Mouse (Mus musculus) lung, postnatal 0 days (tissue): ENCODE data around the gene Nubpl. TPM values are rescaled to one million over a fixed set of nuclear protein-coding genes. Genes with fewer than 3 reads are reported as not detected.

Experiments
- ATAC-seq: fragments of 200-750 bp; cut with Nextera tagmentation; 2 replicates; pipeline ENCODE4 v1.8.0; 2017; ENCODE audit warnings: moderate library complexity
- DNase-seq: peaks from one replicate; pipeline ENCODE4 v3.0.0-alpha.2; 2016; ENCODE audit warnings: low spot score
- H3K27ac ChIP-seq: fragments of 300-500 bp; sonication (generic); 2 replicates; pipeline ENCODE4 v1.5.1; 2014; ENCODE audit warnings: antibody characterized with exemption, mild to moderate bottlenecking, low read length, mixed read lengths
- H3K27me3 ChIP-seq: fragments of 300-500 bp; sonication (generic); replicated peaks from 2 replicates; pipeline ENCODE4 v1.6.1; 2014; ENCODE audit warnings: low read length, mixed read lengths; ENCODE audit not compliant: insufficient read depth
- H3K36me3 ChIP-seq: fragments of 300-500 bp; sonication (generic); 2 replicates; pipeline ENCODE4 v1.6.1; 2014; ENCODE audit warnings: low read length, mixed read lengths; ENCODE audit not compliant: insufficient read depth
- H3K4me1 ChIP-seq: fragments of 300-500 bp; sonication (generic); 2 replicates; pipeline ENCODE4 v1.6.1; 2014; ENCODE audit warnings: antibody characterized with exemption, low read depth, low read length, mixed read lengths; ENCODE audit not compliant: insufficient read depth
- H3K4me2 ChIP-seq: fragments of 300-500 bp; sonication (generic); replicated peaks from 2 replicates; pipeline ENCODE4 v1.6.1; 2014; ENCODE audit warnings: low read depth, mild to moderate bottlenecking, low read length, moderate library complexity, mixed read lengths
- H3K4me3 ChIP-seq: fragments of 300-500 bp; sonication (generic); 2 replicates; pipeline ENCODE4 v1.5.1; 2014; ENCODE audit warnings: low read depth, low read length
- H3K9ac ChIP-seq: fragments of 300-500 bp; sonication (generic); replicated peaks from 2 replicates; pipeline ENCODE4 v1.6.1; 2014; ENCODE audit warnings: low read depth, mild to moderate bottlenecking
- H3K9me3 ChIP-seq: fragments of 300-500 bp; sonication (generic); 2 replicates; pipeline ENCODE4 v1.6.1; 2016; ENCODE audit warnings: low read length, mixed read lengths
- CTCF ChIP-seq: IDR thresholded peaks from 2 replicates; pipeline ENCODE4 v1.5.1; 2016; ENCODE audit warnings: antibody characterized with exemption, mild to moderate bottlenecking
- EP300 ChIP-seq: IDR thresholded peaks from 2 replicates; pipeline ENCODE4 v1.6.1; 2016; ENCODE audit warnings: antibody characterized with exemption, mild to moderate bottlenecking, control low read depth
- WGBS: fragments of 180-500 bp; shearing (Covaris S2); extraction: QIAGEN DNeasy Blood & Tissue Kit; methylation state at CpG from one replicate; pipeline ENCODE4 v1.1.7; 2014; 5-methylcytosine and 5-hydroxymethylcytosine counted together
- polyA plus RNA-seq: library from polyadenylated mRNA; unstranded; fragments of >200 nt; fragmentation: Nextera tagmentation; extraction: Ambion mirVana; gene quantifications from 2 replicates; pipeline ENCODE4 v1.2.1, GENCODE M21; 2015

The Nubpl gene
- polyA plus RNA-seq, 1 experiment from 2014 or later = 6.8 TPM

GRCm38 (mm10) chr12:52302961-52303360 is 205.4 kb downstream of the Nubpl start:
- Histone ChIP-seq H3K9ac (no peak overlapping the region), H3K4me3 (no peak overlapping the region), H3K9me3 (no peaks in the 10 kb centered on the region), H3K4me1 (no peaks in the 10 kb centered on the region), H3K4me2 (no peak overlapping the region), H3K27me3 (no peaks in the 10 kb centered on the region), H3K36me3 (no peaks in the 10 kb centered on the region), H3K27ac (no peak overlapping the region)
- DNase-seq (no peak), ATAC-seq (no peak)
- WGBS = 75% methylated on average over 2 of the region's 2 CpGs
- TF ChIP-seq CTCF = no peak
- TF ChIP-seq EP300 = no peak

- Histone ChIP-seq H3K4me2 (no peak overlapping the region), H3K9ac (no peak overlapping the region), H3K9me3 (no peaks in the 10 kb centered on the region), H3K4me1 (no peaks in the 10 kb centered on the region), H3K27me3 (no peaks in the 10 kb centered on the region), H3K4me3 (no peak overlapping the region), H3K27ac (no peak overlapping the region), H3K36me3 (no peaks in the 10 kb centered on the region)
- peak; percentile 65 for ATAC-seq
- WGBS = 43% methylated on average over 7 of the region's 7 CpGs
- DNase-seq = peak; percentile 45
- TF ChIP-seq EP300 (no peak), CTCF (peak; percentile 48)
Measured at GRCm38 (mm10) chr12:52306348-52306747, 208.8 kb downstream of the Nubpl start.

GRCm38 (mm10) chr12:52307331-52307982 is 209.9 kb downstream of the Nubpl start:
- H3K4me3 ChIP-seq = no peak overlapping the region
- H3K4me2 ChIP-seq = no peak overlapping the region
- H3K27ac ChIP-seq = no peak overlapping the region
- H3K4me1 ChIP-seq = no peaks in the 10 kb centered on the region
- H3K9ac ChIP-seq = no peak overlapping the region
- 55% methylated on average over 10 of the region's 10 CpGs for WGBS
- DNase-seq = peak; percentile 17
- ATAC-seq = 0 out of 2 replicates have a peak, but pooled peaks have one; percentile 8
- H3K9me3 ChIP-seq = no peaks in the 10 kb centered on the region
- H3K27me3 ChIP-seq = no peaks in the 10 kb centered on the region
- no peaks in the 10 kb centered on the region for H3K36me3 ChIP-seq
- no peak for TF ChIP-seq CTCF
- no peak for TF ChIP-seq EP300

- ATAC-seq = no peak
- no peaks in the 10 kb centered on the region for H3K36me3 ChIP-seq
- no peak overlapping the region for H3K27ac ChIP-seq
- H3K4me2 ChIP-seq = no peak overlapping the region
- H3K27me3 ChIP-seq = no peaks in the 10 kb centered on the region
- no peaks in the 10 kb centered on the region for H3K9me3 ChIP-seq
- WGBS = 60% methylated on average over 7 of the region's 7 CpGs
- no peak overlapping the region for H3K9ac ChIP-seq
- no peak for TF ChIP-seq CTCF
- TF ChIP-seq EP300 = no peak
- no peaks in the 10 kb centered on the region for H3K4me1 ChIP-seq
- no peak overlapping the region for H3K4me3 ChIP-seq
- peak; percentile 25 for DNase-seq
Measured at GRCm38 (mm10) chr12:52308628-52309027, 211.1 kb downstream of the Nubpl start.

- DNase-seq = peak; percentile 16
Measured at GRCm38 (mm10) chr12:52314818-52315217, 217.3 kb downstream of the Nubpl start.

GRCm38 (mm10) chr12:52317635-52318034 is 220.1 kb downstream of the Nubpl start:
- no peak overlapping the region for H3K9ac ChIP-seq
- H3K4me1 ChIP-seq = no peaks in the 10 kb centered on the region
- H3K27ac ChIP-seq = no peak overlapping the region
- DNase-seq (no peak), ATAC-seq (no peak)
- no peaks in the 10 kb centered on the region for H3K9me3 ChIP-seq
- TF ChIP-seq CTCF (no peak), EP300 (no peak)
- no peak overlapping the region for H3K4me2 ChIP-seq
- H3K27me3 ChIP-seq = no peaks in the 10 kb centered on the region
- no peaks in the 10 kb centered on the region for H3K36me3 ChIP-seq
- 58% methylated on average over 6 of the region's 6 CpGs for WGBS
- H3K4me3 ChIP-seq = no peak overlapping the region

More at GRCm38 (mm10) chr12:52314818-52315217, 217.3 kb downstream of the Nubpl start:
- no peak overlapping the region for H3K9ac ChIP-seq
- H3K27me3 ChIP-seq = no peaks in the 10 kb centered on the region
- WGBS = 78% methylated on average over 3 of the region's 3 CpGs
- H3K4me1 ChIP-seq = no peaks in the 10 kb centered on the region
- no peaks in the 10 kb centered on the region for H3K9me3 ChIP-seq
- no peak overlapping the region for H3K27ac ChIP-seq
- ATAC-seq = peak; percentile 40; the same call in 1 of the 2 replicates
- no peak overlapping the region for H3K4me3 ChIP-seq
- no peak for TF ChIP-seq EP300
- TF ChIP-seq CTCF = no peak
- no peak overlapping the region for H3K4me2 ChIP-seq
- H3K36me3 ChIP-seq = no peaks in the 10 kb centered on the region
